Mouse (Mus musculus): ENCODE measurements around the gene Samd13.

- no peak for TF ChIP-seq POLR2A (IDR thresholded peaks at IDR 0.05; ENCODE audit: low read depth, low read length)
- TF ChIP-seq CTCF (IDR thresholded peaks at IDR 0.05; ENCODE audit: extremely low read depth, insufficient read length, insufficient replicate concordance, low read depth, low read length) = no peak
These were observed 34.3 kb upstream of the Samd13 start for GRCm38 (mm10) chr3:146719696-146720095.

Data from small intestine, adult 2 months (tissue).